Mouse (Mus musculus): ENCODE data around the gene Ppp2r2d. TPM values are rescaled to one million over a fixed set of nuclear protein-coding genes. Genes with fewer than 3 reads are reported as not detected.

Gene Ppp2r2d
- polyA plus RNA-seq, 1 experiment from 2014 or later, result 16.5 TPM

GRCm38 (mm10) chr7:138853417-138854031 is 7.6 kb downstream of the Ppp2r2d start:
- Histone ChIP-seq H3K36me3 (ENCODE audit: control insufficient read depth, insufficient read depth, low read length) (peaks cover 9% of the 10 kb centered on the region; the same call in 1 of the 2 replicates), H3K9ac (ENCODE audit: low read length) (no peak overlapping the region), H3K4me3 (ENCODE audit: low read length) (no peak overlapping the region), H3K4me2 (ENCODE audit: low read depth, low read length) (no peak overlapping the region), H3K27ac (ENCODE audit: low read length) (no peak overlapping the region), H3K9me3 (ENCODE audit: control insufficient read depth, low read length) (no peaks in the 10 kb centered on the region), H3K4me1 (replicated peaks; ENCODE audit: control insufficient read depth, insufficient read depth, low read length) (peaks cover under 1% of the 10 kb centered on the region; the same call in 1 of the 2 replicates), H3K27me3 (ENCODE audit: control insufficient read depth, insufficient read depth, low read depth, low read length) (no peaks in the 10 kb centered on the region)
- 92% methylated on average over 4 of the region's 4 CpGs for WGBS
- no peak for ATAC-seq (ENCODE audit: low read depth)

DNA sequence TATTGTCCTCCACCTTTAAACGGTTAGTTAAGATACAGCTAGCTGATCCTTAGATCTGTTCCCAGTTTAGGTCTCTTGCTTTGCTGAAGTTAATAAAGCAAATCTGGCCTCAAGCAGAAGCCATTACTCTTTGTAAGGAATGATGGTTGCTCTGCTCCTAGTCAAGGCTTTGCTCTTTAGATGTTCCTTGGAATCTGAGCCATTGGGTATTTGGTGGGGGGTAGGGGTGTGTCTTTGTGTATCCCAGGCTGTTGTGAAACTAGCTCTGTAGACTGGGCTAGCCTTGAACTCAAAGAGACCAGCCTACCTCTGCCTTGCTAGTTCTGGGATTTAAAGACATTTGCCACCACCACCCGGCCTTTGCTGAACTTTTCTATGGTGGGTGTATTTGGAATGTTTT is 8.3 kb downstream of the Ppp2r2d start:
- no peak overlapping the region for H3K9ac ChIP-seq (ENCODE audit: low read length)
- H3K4me2 ChIP-seq (ENCODE audit: low read depth, low read length), result no peak overlapping the region
- H3K36me3 ChIP-seq (ENCODE audit: control insufficient read depth, insufficient read depth, low read length), result peaks cover 7% of the 10 kb centered on the region; the same call in 1 of the 2 replicates
- H3K27ac ChIP-seq (ENCODE audit: low read length), result no peak overlapping the region
- no peaks in the 10 kb centered on the region for H3K9me3 ChIP-seq (ENCODE audit: control insufficient read depth, low read length)
- 90% methylated on average over 2 of the region's 2 CpGs for WGBS
- no peak overlapping the region for H3K4me3 ChIP-seq (ENCODE audit: low read length)
- no peaks in the 10 kb centered on the region for H3K4me1 ChIP-seq (replicated peaks; ENCODE audit: control insufficient read depth, insufficient read depth, low read length)
- no peak for ATAC-seq (ENCODE audit: low read depth)
- H3K27me3 ChIP-seq (ENCODE audit: control insufficient read depth, insufficient read depth, low read depth, low read length), result no peaks in the 10 kb centered on the region

- Histone ChIP-seq H3K27me3 (ENCODE audit: control insufficient read depth, insufficient read depth, low read depth, low read length) (no peaks in the 10 kb centered on the region), H3K9me3 (ENCODE audit: control insufficient read depth, low read length) (no peaks in the 10 kb centered on the region), H3K4me2 (ENCODE audit: low read depth, low read length) (no peak overlapping the region), H3K4me3 (ENCODE audit: low read length) (no peak overlapping the region), H3K4me1 (replicated peaks; ENCODE audit: control insufficient read depth, insufficient read depth, low read length) (no peaks in the 10 kb centered on the region), H3K9ac (ENCODE audit: low read length) (no peak overlapping the region), H3K27ac (ENCODE audit: low read length) (no peak overlapping the region), H3K36me3 (ENCODE audit: control insufficient read depth, insufficient read depth, low read length) (peaks cover 5% of the 10 kb centered on the region; the same call in 1 of the 2 replicates)
- WGBS, result 69% methylated on average over 2 of the region's 2 CpGs
- ATAC-seq (ENCODE audit: low read depth), result no peak
Measured at GRCm38 (mm10) chr7:138856670-138857069, 10.8 kb downstream of the Ppp2r2d start.

- H3K9ac ChIP-seq (ENCODE audit: low read length), result no peak overlapping the region
- no peaks in the 10 kb centered on the region for H3K4me1 ChIP-seq (replicated peaks; ENCODE audit: control insufficient read depth, insufficient read depth, low read length)
- ATAC-seq (ENCODE audit: low read depth), result no peak
Measured at GRCm38 (mm10) chr7:138863950-138864572, 18.2 kb downstream of the Ppp2r2d start.

DNA sequence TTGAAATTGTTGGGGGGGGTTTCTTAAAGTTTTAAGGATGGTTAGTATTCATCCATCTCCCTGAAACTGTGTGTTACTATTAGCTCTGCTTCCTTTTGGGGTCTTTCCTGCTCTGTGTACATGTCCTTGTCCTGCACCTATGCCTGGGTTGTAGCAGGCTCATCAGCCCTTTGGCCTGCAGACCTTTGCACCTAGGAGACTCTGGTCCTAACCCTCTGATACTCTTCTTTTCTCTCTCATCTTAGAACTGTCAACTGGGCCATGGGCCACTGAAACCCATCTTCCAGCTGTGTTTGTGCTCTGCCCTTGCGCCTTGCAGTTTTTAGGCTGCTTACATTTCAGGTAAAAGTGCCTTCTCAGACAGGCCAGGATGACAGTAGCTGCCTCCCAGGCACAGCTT is 18.9 kb downstream of the Ppp2r2d start:
- H3K4me1 ChIP-seq (replicated peaks; ENCODE audit: control insufficient read depth, insufficient read depth, low read length), result no peaks in the 10 kb centered on the region
- no peaks in the 10 kb centered on the region for H3K27me3 ChIP-seq (ENCODE audit: control insufficient read depth, insufficient read depth, low read depth, low read length)
- no peak overlapping the region for H3K4me3 ChIP-seq (ENCODE audit: low read length)
- H3K27ac ChIP-seq (ENCODE audit: low read length), result no peak overlapping the region
- no peak overlapping the region for H3K9ac ChIP-seq (ENCODE audit: low read length)
- no peaks in the 10 kb centered on the region for H3K9me3 ChIP-seq (ENCODE audit: control insufficient read depth, low read length)
- peaks cover 7% of the 10 kb centered on the region for H3K36me3 ChIP-seq (ENCODE audit: control insufficient read depth, insufficient read depth, low read length)
- 88% methylated on average over 1 of the region's 1 CpGs for WGBS
- H3K4me2 ChIP-seq (ENCODE audit: low read depth, low read length), result no peak overlapping the region
- no peak for ATAC-seq (ENCODE audit: low read depth)

More at GRCm38 (mm10) chr7:138863950-138864572, 18.2 kb downstream of the Ppp2r2d start:
- WGBS, result 88% methylated on average over 3 of the region's 3 CpGs
- peaks cover 6% of the 10 kb centered on the region for H3K36me3 ChIP-seq (ENCODE audit: control insufficient read depth, insufficient read depth, low read length)
- H3K4me2 ChIP-seq (ENCODE audit: low read depth, low read length), result no peak overlapping the region
- H3K27me3 ChIP-seq (ENCODE audit: control insufficient read depth, insufficient read depth, low read depth, low read length), result no peaks in the 10 kb centered on the region
- no peaks in the 10 kb centered on the region for H3K9me3 ChIP-seq (ENCODE audit: control insufficient read depth, low read length)
- no peak overlapping the region for H3K4me3 ChIP-seq (ENCODE audit: low read length)
- H3K27ac ChIP-seq (ENCODE audit: low read length), result no peak overlapping the region

DNA sequence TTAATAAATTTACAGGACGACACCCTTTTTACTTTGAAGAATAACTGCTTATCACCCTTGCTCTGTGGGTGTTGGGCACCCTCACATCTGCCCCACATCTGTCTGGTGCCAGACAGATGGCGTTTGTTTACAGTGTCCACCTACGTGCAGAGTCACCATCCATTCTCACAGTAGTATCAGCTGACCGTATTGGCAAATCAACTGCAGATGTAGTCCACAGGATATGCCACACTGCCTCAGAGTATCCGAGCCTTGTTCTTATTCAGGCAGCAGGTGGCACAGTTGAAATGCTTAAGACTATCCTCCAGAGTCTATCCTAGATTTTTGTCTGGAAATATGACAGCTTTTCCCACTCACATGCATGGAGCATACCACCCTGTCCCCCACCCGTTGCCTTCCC is 21.4 kb downstream of the Ppp2r2d start:
- Histone ChIP-seq H3K9me3 (ENCODE audit: control insufficient read depth, low read length) (no peaks in the 10 kb centered on the region), H3K27me3 (ENCODE audit: control insufficient read depth, insufficient read depth, low read depth, low read length) (no peaks in the 10 kb centered on the region), H3K36me3 (ENCODE audit: control insufficient read depth, insufficient read depth, low read length) (peaks cover 11% of the 10 kb centered on the region), H3K9ac (ENCODE audit: low read length) (no peak overlapping the region), H3K4me3 (ENCODE audit: low read length) (no peak overlapping the region), H3K27ac (ENCODE audit: low read length) (no peak overlapping the region), H3K4me2 (ENCODE audit: low read depth, low read length) (no peak overlapping the region), H3K4me1 (replicated peaks; ENCODE audit: control insufficient read depth, insufficient read depth, low read length) (no peaks in the 10 kb centered on the region)
- ATAC-seq (ENCODE audit: low read depth), result no peak
- WGBS, result 68% methylated on average over 6 of the region's 6 CpGs

GRCm38 (mm10) chr7:138868316-138868715 is 22.4 kb downstream of the Ppp2r2d start:
- 85% methylated on average over 4 of the region's 4 CpGs for WGBS
- no peak for ATAC-seq (ENCODE audit: low read depth)
- H3K36me3 ChIP-seq (ENCODE audit: control insufficient read depth, insufficient read depth, low read length), result peaks cover 15% of the 10 kb centered on the region
- H3K4me1 ChIP-seq (replicated peaks; ENCODE audit: control insufficient read depth, insufficient read depth, low read length), result no peaks in the 10 kb centered on the region
- H3K9me3 ChIP-seq (ENCODE audit: control insufficient read depth, low read length), result no peaks in the 10 kb centered on the region
- no peak overlapping the region for H3K27ac ChIP-seq (ENCODE audit: low read length)
- H3K4me3 ChIP-seq (ENCODE audit: low read length), result no peak overlapping the region
- H3K4me2 ChIP-seq (ENCODE audit: low read depth, low read length), result no peak overlapping the region
- H3K9ac ChIP-seq (ENCODE audit: low read length), result no peak overlapping the region
- no peaks in the 10 kb centered on the region for H3K27me3 ChIP-seq (ENCODE audit: control insufficient read depth, insufficient read depth, low read depth, low read length)

GRCm38 (mm10) chr7:138872956-138873355 is 27.1 kb downstream of the Ppp2r2d start:
- Histone ChIP-seq H3K9ac (ENCODE audit: low read length) (no peak overlapping the region), H3K27me3 (ENCODE audit: control insufficient read depth, insufficient read depth, low read depth, low read length) (no peaks in the 10 kb centered on the region), H3K4me1 (replicated peaks; ENCODE audit: control insufficient read depth, insufficient read depth, low read length) (no peaks in the 10 kb centered on the region), H3K9me3 (ENCODE audit: control insufficient read depth, low read length) (no peaks in the 10 kb centered on the region), H3K4me2 (ENCODE audit: low read depth, low read length) (no peak overlapping the region), H3K4me3 (ENCODE audit: low read length) (no peak overlapping the region), H3K27ac (ENCODE audit: low read length) (no peak overlapping the region), H3K36me3 (ENCODE audit: control insufficient read depth, insufficient read depth, low read length) (peaks cover 44% of the 10 kb centered on the region)
- ATAC-seq (ENCODE audit: low read depth), result no peak
- 72% methylated on average over 3 of the region's 3 CpGs for WGBS

DNA sequence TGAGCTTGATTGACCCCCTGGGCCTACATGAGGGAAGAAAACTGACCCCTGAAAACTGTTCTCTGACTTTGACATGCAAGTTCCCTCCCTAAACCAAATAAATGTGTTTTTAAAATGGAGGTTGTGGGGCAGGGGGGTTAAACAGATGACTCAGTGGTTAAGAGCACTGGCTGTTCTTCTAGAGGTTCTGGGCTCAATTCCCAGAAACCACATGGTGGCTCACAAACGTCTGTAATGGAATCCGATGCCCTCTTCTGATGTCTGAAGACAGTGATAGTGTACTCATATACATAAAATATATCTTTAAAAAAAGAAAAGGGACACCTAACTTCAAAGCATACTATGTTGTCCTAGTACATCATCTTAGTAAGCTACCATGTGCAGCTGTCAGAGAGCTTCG is 29.2 kb downstream of the Ppp2r2d start:
- Histone ChIP-seq H3K4me2 (ENCODE audit: low read depth, low read length) (no peak overlapping the region), H3K27ac (ENCODE audit: low read length) (no peak overlapping the region), H3K4me3 (ENCODE audit: low read length) (no peak overlapping the region), H3K9me3 (ENCODE audit: control insufficient read depth, low read length) (no peaks in the 10 kb centered on the region), H3K27me3 (ENCODE audit: control insufficient read depth, insufficient read depth, low read depth, low read length) (no peaks in the 10 kb centered on the region), H3K4me1 (replicated peaks; ENCODE audit: control insufficient read depth, insufficient read depth, low read length) (no peaks in the 10 kb centered on the region), H3K36me3 (ENCODE audit: control insufficient read depth, insufficient read depth, low read length) (peaks cover 53% of the 10 kb centered on the region), H3K9ac (ENCODE audit: low read length) (no peak overlapping the region)
- WGBS, result 68% methylated on average over 3 of the region's 3 CpGs
- ATAC-seq (ENCODE audit: low read depth), result no peak
